Mouse (Mus musculus) embryonic facial prominence, embryonic 13.5 days (tissue): Measurements from ENCODE around the gene Acat1. TPM values are rescaled to one million over a fixed set of nuclear protein-coding genes. Genes with fewer than 3 reads are reported as not detected.

Experiments
- ATAC-seq: fragments of 200-750 bp; cut with Nextera tagmentation; 2 replicates; pipeline ENCODE4 v1.8.0; 2017; ENCODE audit warnings: low read depth; ENCODE audit not compliant: insufficient number of reproducible peaks, insufficient read depth, low FRiP score, low TSS enrichment
- H3K27ac ChIP-seq: fragments of 300-500 bp; sonication (generic); 2 replicates; pipeline ENCODE4 v1.5.1; 2015; ENCODE audit warnings: moderate library complexity, mild to moderate bottlenecking, inconsistent platforms
- H3K27me3 ChIP-seq: fragments of 300-500 bp; sonication (generic); 2 replicates; pipeline ENCODE4 v1.6.1; 2015; ENCODE audit warnings: mild to moderate bottlenecking, inconsistent platforms
- H3K36me3 ChIP-seq: fragments of 300-500 bp; sonication (generic); 2 replicates; pipeline ENCODE4 v1.6.1; 2015; ENCODE audit warnings: mild to moderate bottlenecking, inconsistent platforms
- H3K4me1 ChIP-seq: fragments of 300-500 bp; sonication (generic); 2 replicates; pipeline ENCODE4 v1.6.1; 2015; ENCODE audit warnings: inconsistent platforms
- H3K4me2 ChIP-seq: fragments of 300-500 bp; sonication (generic); 2 replicates; pipeline ENCODE4 v1.6.1; 2015; ENCODE audit warnings: moderate library complexity, mild to moderate bottlenecking, inconsistent platforms
- H3K4me3 ChIP-seq: fragments of 300-500 bp; sonication (generic); 2 replicates; pipeline ENCODE4 v1.5.1; 2015; ENCODE audit warnings: mild to moderate bottlenecking, inconsistent platforms
- H3K9ac ChIP-seq: fragments of 300-500 bp; sonication (generic); 2 replicates; pipeline ENCODE4 v1.6.1; 2015; ENCODE audit warnings: mild to moderate bottlenecking, inconsistent platforms
- H3K9me3 ChIP-seq: fragments of 300-500 bp; sonication (generic); 2 replicates; pipeline ENCODE4 v1.6.1; 2016; ENCODE audit warnings: inconsistent platforms
- WGBS: fragments of 180-500 bp; shearing (Covaris S2); methylation state at CpG from one replicate; pipeline ENCODE4 v1.1.7; 2015; ENCODE audit warnings: mixed read lengths; 5-methylcytosine and 5-hydroxymethylcytosine counted together
- polyA plus RNA-seq: library from polyadenylated mRNA; unstranded; fragments of >200 nt; fragmentation: Nextera tagmentation; extraction: Ambion mirVana; gene quantifications from 2 replicates; pipeline ENCODE4 v1.2.1, GENCODE M21; 2015

Acat1 gene
- polyA plus RNA-seq, 1 experiment from 2014 or later, result 131 TPM

- Histone ChIP-seq H3K4me2 (no peak overlapping the region), H3K9me3 (no peaks in the 10 kb centered on the region), H3K4me1 (0 out of 2 replicates have a peak, but pooled peaks cover 8% of the 10 kb centered on the region), H3K27me3 (no peaks in the 10 kb centered on the region), H3K9ac (no peak overlapping the region), H3K27ac (no peak overlapping the region), H3K4me3 (no peak overlapping the region), H3K36me3 (peaks cover 38% of the 10 kb centered on the region)
- WGBS, result 68% methylated on average over 6 of the region's 6 CpGs
- ATAC-seq, result no peak
Measured at GRCm38 (mm10) chr9:53598631-53599030, 11.6 kb downstream of the Acat1 start.

- peaks cover 46% of the 10 kb centered on the region for H3K36me3 ChIP-seq
- H3K9me3 ChIP-seq, result no peaks in the 10 kb centered on the region
- no peak overlapping the region for H3K27ac ChIP-seq
- 82% methylated on average over 4 of the region's 4 CpGs for WGBS
- H3K4me1 ChIP-seq, result 0 out of 2 replicates have a peak, but pooled peaks cover 3% of the 10 kb centered on the region
- no peak for ATAC-seq
- H3K9ac ChIP-seq, result no peak overlapping the region
- H3K4me2 ChIP-seq, result no peak overlapping the region
- H3K4me3 ChIP-seq, result no peak overlapping the region
- no peaks in the 10 kb centered on the region for H3K27me3 ChIP-seq
Measured at GRCm38 (mm10) chr9:53596971-53597600, 13.1 kb downstream of the Acat1 start.

GRCm38 (mm10) chr9:53594764-53595163, 15.4 kb downstream of the Acat1 start:
- no peak overlapping the region for H3K4me3 ChIP-seq
- H3K9me3 ChIP-seq, result no peaks in the 10 kb centered on the region
- 0 out of 2 replicates have a peak, but pooled peaks cover 3% of the 10 kb centered on the region for H3K4me1 ChIP-seq
- ATAC-seq, result no peak
- no peak overlapping the region for H3K27ac ChIP-seq
- H3K27me3 ChIP-seq, result no peaks in the 10 kb centered on the region
- no peak overlapping the region for H3K4me2 ChIP-seq
- H3K9ac ChIP-seq, result no peak overlapping the region
- 11% methylated on average over 3 of the region's 3 CpGs for WGBS
- H3K36me3 ChIP-seq, result peaks cover 58% of the 10 kb centered on the region

GRCm38 (mm10) chr9:53581870-53582269, 28.3 kb downstream of the Acat1 start:
- no peak for ATAC-seq
- Histone ChIP-seq H3K36me3 (peaks cover 73% of the 10 kb centered on the region), H3K9me3 (no peaks in the 10 kb centered on the region), H3K4me3 (no peak overlapping the region), H3K27me3 (no peaks in the 10 kb centered on the region), H3K4me2 (no peak overlapping the region), H3K27ac (no peak overlapping the region), H3K9ac (no peak overlapping the region), H3K4me1 (no peaks in the 10 kb centered on the region; the same call in 1 of the 2 replicates)
- WGBS, result 81% methylated on average over 4 of the region's 4 CpGs

- Histone ChIP-seq H3K27ac (peak overlapping the region; percentile 52), H3K4me1 (peaks cover 4% of the 10 kb centered on the region; the same call in 1 of the 2 replicates), H3K27me3 (no peaks in the 10 kb centered on the region), H3K9ac (no peak overlapping the region), H3K36me3 (peaks cover 56% of the 10 kb centered on the region), H3K4me2 (no peak overlapping the region), H3K4me3 (no peak overlapping the region), H3K9me3 (no peaks in the 10 kb centered on the region)
- 55% methylated on average over 5 of the region's 5 CpGs for WGBS
- no peak for ATAC-seq
Measured at GRCm38 (mm10) chr9:53575721-53576120, 34.5 kb downstream of the Acat1 start.

- no peaks in the 10 kb centered on the region for H3K27me3 ChIP-seq
- H3K9ac ChIP-seq, result no peak overlapping the region
- no peak overlapping the region for H3K27ac ChIP-seq
- WGBS, result 93% methylated on average over 7 of the region's 7 CpGs
- no peaks in the 10 kb centered on the region for H3K9me3 ChIP-seq
- peaks cover 53% of the 10 kb centered on the region for H3K36me3 ChIP-seq
- no peak overlapping the region for H3K4me2 ChIP-seq
- no peak overlapping the region for H3K4me3 ChIP-seq
- peaks cover 4% of the 10 kb centered on the region; the same call in 1 of the 2 replicates for H3K4me1 ChIP-seq
- ATAC-seq, result no peak
Measured at GRCm38 (mm10) chr9:53572516-53573307, 37.5 kb downstream of the Acat1 start.

GRCm38 (mm10) chr9:53570662-53571061, 39.5 kb downstream of the Acat1 start:
- Histone ChIP-seq H3K9ac (no peak overlapping the region), H3K4me2 (no peak overlapping the region), H3K27ac (no peak overlapping the region), H3K27me3 (no peaks in the 10 kb centered on the region), H3K36me3 (peaks cover 69% of the 10 kb centered on the region), H3K4me1 (peaks cover 3% of the 10 kb centered on the region; the same call in 1 of the 2 replicates), H3K9me3 (no peaks in the 10 kb centered on the region), H3K4me3 (no peak overlapping the region)
- ATAC-seq, result no peak
- 95% methylated on average over 6 of the region's 6 CpGs for WGBS

- Histone ChIP-seq H3K36me3 (peaks cover 2% of the 10 kb centered on the region; the same call in 1 of the 2 replicates), H3K4me1 (peaks cover 18% of the 10 kb centered on the region; the same call in 1 of the 2 replicates), H3K27me3 (no peaks in the 10 kb centered on the region), H3K9ac (peak overlapping the region; percentile 94), H3K9me3 (no peaks in the 10 kb centered on the region), H3K27ac (peak overlapping the region; percentile 94), H3K4me3 (peak overlapping the region; percentile 92), H3K4me2 (peak overlapping the region; percentile 77)
- WGBS, result under 1% methylated on average over 31 of the region's 34 CpGs
- peak; percentile 12; the same call in 1 of the 2 replicates for ATAC-seq
Measured at GRCm38 (mm10) chr9:53537336-53537965, 72.7 kb downstream of the Acat1 start.

- Histone ChIP-seq H3K9ac (peak within 1 kb of the TSS; percentile 94), H3K4me1 (peaks cover 18% of the 10 kb centered on the region; the same call in 1 of the 2 replicates), H3K4me2 (peak within 1 kb of the TSS; percentile 87), H3K36me3 (peaks cover 2% of the 10 kb centered on the region; the same call in 1 of the 2 replicates), H3K27ac (peak within 1 kb of the TSS; percentile 94), H3K27me3 (no peaks in the 10 kb centered on the region), H3K9me3 (no peaks in the 10 kb centered on the region), H3K4me3 (peak within 1 kb of the TSS; percentile 92)
- under 1% methylated on average over 69 of the region's 69 CpGs for WGBS
- ATAC-seq, result peak; percentile 100
Measured at GRCm38 (mm10) chr9:53536558-53537320, 73.4 kb downstream of the Acat1 start, which contains the start of the genes Atm and Npat. Atm (minus strand) TSS chr9:53536740. Npat (plus strand) TSS chr9:53537047.

- Histone ChIP-seq H3K4me2 (peak overlapping the region; percentile 87), H3K9me3 (no peaks in the 10 kb centered on the region), H3K27ac (peak overlapping the region; percentile 92), H3K4me1 (peaks cover 18% of the 10 kb centered on the region; the same call in 1 of the 2 replicates), H3K9ac (peak overlapping the region; percentile 94), H3K27me3 (no peaks in the 10 kb centered on the region), H3K36me3 (peaks cover 11% of the 10 kb centered on the region), H3K4me3 (peak overlapping the region; percentile 92)
- ATAC-seq, result no peak
- 17% methylated on average over 17 of the region's 17 CpGs for WGBS
Measured at GRCm38 (mm10) chr9:53535416-53536320, 74.5 kb downstream of the Acat1 start.
